Mouse (Mus musculus): ENCODE data around the gene Olfr742. TPM values are rescaled to one million over a fixed set of nuclear protein-coding genes. Genes with fewer than 3 reads are reported as not detected.

Olfr742 gene
- polyA plus RNA-seq (2012; rRNA removed) = not detected in 2 replicates

DNA sequence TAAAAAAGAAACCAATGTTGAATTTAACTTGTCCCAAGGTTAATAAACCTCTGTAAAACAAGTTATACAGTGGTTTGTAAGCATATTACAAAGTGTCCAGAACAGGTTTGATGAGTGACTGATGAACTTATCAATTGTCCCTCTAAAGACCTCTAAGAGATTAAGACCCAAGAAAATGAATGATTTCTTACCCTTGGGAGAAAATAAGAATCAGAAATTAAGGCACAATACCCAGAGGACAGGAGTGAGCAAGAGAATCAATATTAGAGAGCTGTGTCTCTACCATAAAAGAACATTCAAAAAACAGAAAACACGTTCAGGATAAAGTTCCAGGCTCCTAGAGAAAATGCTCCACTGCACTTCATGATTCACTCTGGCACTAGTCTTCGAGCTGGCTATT, at the start of gene Olfr742:
Olfr742 (plus strand) TSS at position 301 of the 400 bp plus-strand sequence.
- DNase-seq (ENCODE audit: low read depth) = no peak
- TF ChIP-seq CTCF (IDR thresholded peaks at IDR 0.05; ENCODE audit: borderline replicate concordance, extremely low read depth, insufficient read depth, insufficient read length) = no peak
- no peak for TF ChIP-seq POLR2A (IDR thresholded peaks at IDR 0.05; ENCODE audit: borderline replicate concordance, extremely low read depth, insufficient read depth, insufficient read length, poor library complexity, severe bottlenecking)

DNA sequence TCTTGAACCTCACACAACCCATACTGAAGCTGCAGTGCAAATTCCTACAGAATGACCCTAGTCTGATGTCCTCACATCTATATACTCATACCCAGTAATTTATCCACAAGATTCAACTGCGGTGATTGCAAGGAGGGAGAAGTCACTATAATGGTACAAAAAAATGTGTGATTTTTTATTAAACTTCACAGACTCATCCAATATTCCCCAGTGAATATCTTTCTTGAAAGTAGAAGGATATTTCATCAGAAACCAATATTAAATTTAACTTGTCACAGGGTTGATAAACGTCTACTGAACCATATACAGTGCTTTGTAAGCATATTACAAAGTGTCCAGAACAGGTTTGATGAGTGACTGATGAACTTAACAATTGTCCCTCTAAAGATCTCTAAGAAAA, 31.0 kb upstream of the Olfr742 start, which contains the start of gene Olfr741:
Olfr741 (plus strand) TSS at position 301 of the 400 bp plus-strand sequence.
- no peak for DNase-seq (ENCODE audit: low read depth)
- TF ChIP-seq POLR2A (IDR thresholded peaks at IDR 0.05; ENCODE audit: borderline replicate concordance, extremely low read depth, insufficient read depth, insufficient read length, poor library complexity, severe bottlenecking) (no peak), CTCF (IDR thresholded peaks at IDR 0.05; ENCODE audit: borderline replicate concordance, extremely low read depth, insufficient read depth, insufficient read length) (no peak)

DNA sequence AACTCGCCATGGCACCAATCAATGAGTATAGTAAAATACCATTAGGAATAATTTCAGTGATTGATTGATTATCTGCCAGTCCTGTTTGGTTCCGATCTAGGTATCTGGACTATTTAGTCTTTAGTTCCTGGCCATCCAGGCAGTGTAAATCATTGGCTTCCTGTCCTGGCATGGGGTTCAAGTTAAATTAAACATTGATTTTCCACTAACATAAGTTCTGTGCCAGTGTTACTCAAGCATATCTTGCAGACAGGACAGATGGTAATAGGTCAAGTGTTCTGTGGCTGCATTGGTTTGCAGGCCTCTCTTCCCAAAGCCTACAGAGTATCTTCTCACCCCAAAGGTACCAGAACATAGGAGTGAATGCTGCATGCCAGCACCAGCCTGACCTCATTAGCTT, 25.0 kb upstream of the Olfr742 start:
- no peak for DNase-seq (ENCODE audit: low read depth)
- TF ChIP-seq POLR2A (IDR thresholded peaks at IDR 0.05; ENCODE audit: borderline replicate concordance, extremely low read depth, insufficient read depth, insufficient read length, poor library complexity, severe bottlenecking) = no peak
- no peak for TF ChIP-seq CTCF (IDR thresholded peaks at IDR 0.05; ENCODE audit: borderline replicate concordance, extremely low read depth, insufficient read depth, insufficient read length)

DNA sequence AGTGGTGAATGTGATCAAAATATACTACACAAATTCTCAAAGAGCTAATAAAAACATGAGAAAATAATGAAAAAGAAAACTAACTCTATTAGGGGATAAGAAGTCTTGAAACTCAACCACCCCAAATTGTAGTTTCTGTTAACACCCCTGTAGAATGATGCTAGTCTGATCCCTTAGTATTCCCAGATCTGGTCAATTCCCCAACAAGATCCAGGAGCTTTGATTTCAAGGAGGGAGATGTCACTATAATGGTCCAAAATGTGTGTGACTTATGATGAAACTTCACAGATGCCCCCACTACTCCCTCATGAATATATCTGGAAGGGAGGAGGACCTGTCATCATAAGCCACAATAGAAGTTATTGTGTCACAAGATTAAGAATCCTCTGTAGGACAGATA, 18.1 kb downstream of the Olfr742 start, which contains the start of gene Olfr743:
Olfr743 (plus strand) TSS at position 301 of the 400 bp plus-strand sequence.
- TF ChIP-seq POLR2A (IDR thresholded peaks at IDR 0.05; ENCODE audit: borderline replicate concordance, extremely low read depth, insufficient read depth, insufficient read length, poor library complexity, severe bottlenecking) (no peak), CTCF (IDR thresholded peaks at IDR 0.05; ENCODE audit: borderline replicate concordance, extremely low read depth, insufficient read depth, insufficient read length) (no peak)

DNA sequence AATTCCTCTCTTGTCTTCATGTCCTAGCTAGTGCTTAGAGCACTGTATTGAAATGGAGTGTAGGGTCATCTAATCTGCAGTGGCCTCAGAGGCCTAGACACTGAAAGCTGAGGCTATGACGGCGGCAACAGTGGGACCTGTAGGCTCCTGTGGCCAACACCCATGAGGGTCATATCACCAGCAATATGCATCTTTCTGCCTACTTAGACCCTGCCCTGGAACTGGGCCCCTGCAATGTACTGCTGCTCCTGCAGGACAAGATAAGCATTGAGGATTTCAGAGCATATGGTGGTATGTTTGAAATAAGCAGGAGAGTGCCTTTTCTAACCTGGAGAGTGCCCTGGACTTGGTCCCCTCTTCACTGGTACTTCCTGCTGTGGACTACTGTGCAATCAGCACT, 49.3 kb downstream of the Olfr742 start:
- DNase-seq (ENCODE audit: low read depth) = no peak
- TF ChIP-seq POLR2A (IDR thresholded peaks at IDR 0.05; ENCODE audit: borderline replicate concordance, extremely low read depth, insufficient read depth, insufficient read length, poor library complexity, severe bottlenecking) = no peak
- TF ChIP-seq CTCF (IDR thresholded peaks at IDR 0.05; ENCODE audit: borderline replicate concordance, extremely low read depth, insufficient read depth, insufficient read length) = no peak

More for the DNA sequence above, 18.1 kb downstream of the Olfr742 start, which contains the start of gene Olfr743:
- no peak for DNase-seq (ENCODE audit: low read depth)

Other genes with a start within 250 kb of the Olfr742 start
- not detected in 2 replicates for gene Olfr732, start 219.4 kb upstream of the Olfr742 start, polyA plus RNA-seq (2012; rRNA removed)
- not detected in 2 replicates for gene Olfr733, start 202.1 kb upstream of the Olfr742 start, polyA plus RNA-seq (2012; rRNA removed)
- not detected in 2 replicates for gene Olfr734, start 176.8 kb upstream of the Olfr742 start, polyA plus RNA-seq (2012; rRNA removed)
- gene Olfr735, start 154.7 kb upstream of the Olfr742 start, polyA plus RNA-seq (2012; rRNA removed) = not detected in 2 replicates
- not detected in 2 replicates for gene Tlr11, start 145.7 kb upstream of the Olfr742 start, polyA plus RNA-seq (2012; rRNA removed)
- not detected in 2 replicates for gene Olfr736, start 122.4 kb upstream of the Olfr742 start, polyA plus RNA-seq (2012; rRNA removed)
- gene Olfr738, start 96.0 kb upstream of the Olfr742 start, polyA plus RNA-seq (2012; rRNA removed) = not detected in 2 replicates
- not detected in 2 replicates for gene Olfr739, start 85.0 kb upstream of the Olfr742 start, polyA plus RNA-seq (2012; rRNA removed)
- gene Olfr740, start 58.1 kb upstream of the Olfr742 start, polyA plus RNA-seq (2012; rRNA removed) = not detected in 2 replicates
- not detected in 2 replicates for gene Olfr741, start 30.9 kb upstream of the Olfr742 start, polyA plus RNA-seq (2012; rRNA removed)
- not detected in 2 replicates for gene Olfr743, start 18.2 kb downstream of the Olfr742 start, polyA plus RNA-seq (2012; rRNA removed)
- not detected in 2 replicates for gene Olfr744, start 111.3 kb downstream of the Olfr742 start, polyA plus RNA-seq (2012; rRNA removed)
- gene Olfr745, start 135.8 kb downstream of the Olfr742 start, polyA plus RNA-seq (2012; rRNA removed) = not detected in 2 replicates
- gene Olfr746, start 143.5 kb downstream of the Olfr742 start, polyA plus RNA-seq (2012; rRNA removed) = not detected in 2 replicates
- not detected in 2 replicates for gene Olfr747, start 189.6 kb downstream of the Olfr742 start, polyA plus RNA-seq (2012; rRNA removed)
- gene Olfr748, start 203.8 kb downstream of the Olfr742 start, polyA plus RNA-seq (2012; rRNA removed) = not detected in 2 replicates
- not detected in 2 replicates for gene Olfr749, start 241.5 kb downstream of the Olfr742 start, polyA plus RNA-seq (2012; rRNA removed)